Mouse (Mus musculus): Measurements from ENCODE around the gene Mettl15.

- TF ChIP-seq TAL1 (IDR thresholded peaks at IDR 0.05; ENCODE audit: low read length) (no peak), GATA1 (IDR thresholded peaks at IDR 0.05; ENCODE audit: low read length) (no peak)
Measured at GRCm38 (mm10) chr2:109208032-109208431, 72.5 kb downstream of the Mettl15 start.

Data from erythroblast, embryonic 14.5 days (primary cell).